Mouse (Mus musculus) heart, postnatal 10 days (tissue): ENCODE results near the gene Sema5a. TPM values are rescaled to one million over a fixed set of nuclear protein-coding genes. Genes with fewer than 3 reads are reported as not detected.
A peak's percentile ranks its signal among the peaks of the same experiment; 100 is the strongest.
"Not testable (repeated sequence)": the region's sequence is repeated elsewhere in the genome, so short reads cannot be mapped to it uniquely, and the experiment has no call there.

Experiments used
- DNase-seq, 2 experiments: peaks; one replicate each; pipeline ENCODE4 v3.0.0; 2021
- intact Hi-C: fragments of 180-260 bp; cut with DNase I; formaldehyde crosslinking; loops from one replicate; pipeline ENCODE4 v1.15.1; 2025
- total RNA-seq, 2 experiments: library from RNA; stranded (reverse); gene quantifications; 2 replicates each; pipeline ENCODE4 v1.2.3; 2021

Gene Sema5a
- total RNA-seq: 10 to 100 TPM; 22.4 to 25.0 TPM

DNA sequence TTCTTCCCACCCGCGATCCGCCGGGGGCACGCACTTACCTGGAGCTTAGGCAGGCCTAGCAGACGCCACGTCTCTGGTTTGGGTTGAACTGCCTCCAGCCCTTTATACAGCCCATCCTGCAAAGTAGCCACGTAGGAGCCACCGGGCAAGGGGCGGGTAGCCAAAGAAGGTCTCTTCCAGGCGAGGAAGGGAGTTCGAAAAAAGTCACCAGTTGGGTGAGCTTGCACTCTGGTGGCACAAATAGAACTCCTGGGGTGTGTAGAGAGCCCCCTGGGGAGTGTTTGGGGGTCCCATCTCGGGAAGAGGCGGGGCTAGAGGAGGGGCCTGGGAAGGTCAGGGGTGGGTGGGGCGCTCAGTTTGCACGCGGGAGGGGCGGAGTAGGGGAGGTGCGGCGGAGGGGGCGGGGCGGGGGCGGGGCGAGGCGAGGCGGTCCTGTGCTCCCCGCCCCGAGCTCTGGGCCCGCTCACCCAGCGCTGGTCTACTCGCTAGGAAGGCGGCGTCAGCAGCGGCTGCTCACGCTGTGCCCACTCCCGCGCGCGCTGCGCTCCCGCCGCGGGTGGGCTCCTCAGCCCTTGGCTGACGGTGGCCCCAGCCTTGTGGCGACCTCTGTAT, at the start of gene Sema5a:
TSS of gene Sema5a (plus strand) at position 467 of the 612 bp plus-strand sequence.
- intact Hi-C loops: loop anchor here (5.0 kb wide), 3 partner anchors 232 to 642 kb away; partner anchors contain the start of genes Cct5 and Fam173b
- DNase-seq: peak; percentile 79 to 81

DNA sequence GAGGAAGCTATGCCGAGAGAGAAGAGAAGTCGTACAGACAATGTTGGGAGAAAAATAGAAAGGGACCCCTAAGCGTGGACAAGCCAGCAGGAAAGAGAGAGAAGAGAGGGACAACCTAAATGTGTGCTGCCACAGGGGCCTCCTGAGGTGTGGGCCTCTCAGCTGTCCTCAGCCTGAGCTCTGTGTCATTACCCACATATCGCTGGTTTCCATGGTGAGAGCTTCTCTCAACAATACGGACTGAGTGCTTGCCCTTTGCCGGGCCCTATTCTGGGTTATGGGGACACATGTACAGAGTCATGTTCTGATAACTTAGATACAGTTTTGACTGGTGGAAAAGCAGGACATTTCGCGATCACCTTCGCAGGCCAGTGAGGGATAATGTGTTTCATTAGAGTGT, 46.5 kb upstream of the Sema5a start:
- DNase-seq: no peak
- intact Hi-C loops: no loop called here

DNA sequence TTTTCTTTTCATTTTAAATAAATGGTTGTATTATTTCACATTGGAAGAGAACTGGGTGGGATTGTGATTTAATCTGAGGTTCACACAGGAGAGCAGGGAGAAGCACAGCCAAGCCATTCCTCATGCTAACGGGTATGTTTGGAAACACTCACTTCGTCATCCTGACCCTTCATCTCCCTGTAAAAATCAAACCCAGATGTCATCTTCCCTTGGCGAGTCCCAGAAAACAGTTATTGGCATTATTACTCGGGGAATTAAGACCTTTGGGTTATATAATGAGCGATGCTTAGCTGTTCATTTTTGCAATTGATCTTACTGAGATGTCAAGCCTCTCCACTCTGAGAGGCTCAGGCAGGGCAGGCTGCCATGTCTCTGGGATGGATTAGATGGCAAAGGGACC, 46.0 kb upstream of the Sema5a start:
- DNase-seq: no peak
- intact Hi-C loops: no loop called here

DNA sequence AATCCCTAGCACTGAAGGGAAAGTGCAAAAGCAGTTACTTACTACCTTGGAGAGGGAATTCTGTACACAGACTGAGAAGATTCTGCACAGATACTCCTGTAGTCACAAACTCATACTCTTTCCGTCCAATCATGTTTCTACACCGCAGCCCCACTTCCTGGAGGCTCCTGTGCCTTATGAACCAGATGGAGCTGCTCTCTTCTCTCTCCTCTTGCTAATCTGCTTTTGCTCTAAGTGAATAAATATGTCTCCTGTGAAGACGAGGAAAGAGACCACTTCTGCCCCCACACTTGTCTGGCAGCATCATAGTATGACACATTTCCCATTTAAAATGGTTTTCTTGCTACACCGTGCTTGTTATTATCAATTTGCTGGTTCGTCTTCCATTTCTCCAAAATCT, 41.4 kb upstream of the Sema5a start:
- intact Hi-C loops: no loop called here
- no peak for DNase-seq

DNA sequence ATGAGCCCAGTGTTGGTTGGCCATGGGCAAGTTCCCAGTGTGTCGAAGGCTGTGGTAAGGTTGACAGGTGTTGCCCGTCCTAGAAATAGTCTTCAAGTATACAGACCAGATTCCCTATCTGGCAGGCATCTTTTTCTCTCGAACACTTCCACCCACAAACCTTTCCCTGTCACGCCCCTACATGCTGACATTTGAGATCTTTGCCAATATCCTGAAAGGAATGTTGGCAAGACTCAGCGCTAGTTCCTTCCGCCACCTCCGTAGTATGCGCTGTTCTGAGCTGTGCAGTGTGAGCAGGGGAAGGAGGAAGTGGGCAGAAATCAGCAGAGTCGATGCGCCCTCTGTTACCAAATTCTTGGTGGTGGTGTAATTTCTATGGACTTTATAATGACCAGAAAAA, 39.7 kb upstream of the Sema5a start:
- intact Hi-C loops: no loop called here
- no peak for DNase-seq

DNA sequence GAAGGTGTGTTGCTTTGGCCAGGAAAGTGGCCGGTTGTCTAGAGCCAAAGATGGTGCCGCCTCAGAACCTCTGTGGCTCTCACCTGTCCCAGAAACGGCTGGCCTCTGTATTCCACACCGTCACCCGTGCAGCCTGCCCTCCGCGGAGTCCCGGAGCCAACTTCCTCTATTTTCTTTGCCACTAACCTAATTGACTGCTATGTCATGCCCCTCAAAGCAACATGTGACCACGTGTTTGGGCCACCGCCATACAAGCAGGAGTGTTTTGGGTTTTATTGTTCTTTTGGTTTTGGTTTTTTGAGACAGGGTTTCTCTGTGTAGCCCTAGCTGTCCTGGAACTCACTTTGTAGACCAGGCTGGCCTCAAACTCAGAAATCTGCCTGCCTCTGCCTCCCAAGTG, 29.9 kb upstream of the Sema5a start:
- DNase-seq, intact Hi-C loops: not testable (repeated sequence)

DNA sequence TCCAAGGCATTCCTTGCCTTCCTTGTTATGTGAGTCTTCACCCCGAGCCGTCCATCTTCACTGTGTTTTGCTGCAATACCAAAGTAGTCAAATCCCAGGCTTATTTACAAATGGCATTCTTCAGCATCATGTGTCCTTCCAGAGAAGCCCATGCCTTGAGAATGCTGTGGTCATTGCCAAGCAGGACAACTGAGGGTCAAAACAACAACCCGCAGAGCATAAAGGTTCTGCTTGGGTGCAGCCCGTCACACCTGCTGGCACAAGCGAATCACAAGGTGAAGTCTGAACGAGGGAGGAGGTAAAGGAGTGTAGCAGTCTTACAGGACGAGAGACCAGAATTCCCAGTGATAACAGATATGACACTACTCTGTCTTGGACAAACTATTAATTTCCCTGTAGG, 21.6 kb upstream of the Sema5a start:
- intact Hi-C loops: no loop called here
- no peak for DNase-seq

DNA sequence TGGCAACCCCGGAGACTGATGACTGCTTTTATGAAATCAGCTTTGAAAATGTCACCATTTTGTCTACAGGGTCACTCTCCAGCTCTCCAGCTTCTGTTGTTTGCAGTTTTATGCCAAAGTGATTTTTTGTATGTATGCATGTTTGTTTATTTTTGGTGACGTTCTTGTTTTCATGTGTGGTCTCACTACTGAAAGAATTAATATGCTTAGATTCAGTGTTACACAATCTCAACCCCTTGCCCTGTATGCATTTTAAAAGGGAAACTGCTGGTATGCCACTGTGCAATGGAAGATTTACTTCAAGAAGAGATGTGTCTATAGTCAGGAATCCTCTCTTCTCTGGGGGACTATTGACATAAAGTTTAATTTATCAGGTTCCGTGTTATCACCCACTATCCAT, 19.2 kb upstream of the Sema5a start:
- no peak for DNase-seq
- intact Hi-C loops: no loop called here

DNA sequence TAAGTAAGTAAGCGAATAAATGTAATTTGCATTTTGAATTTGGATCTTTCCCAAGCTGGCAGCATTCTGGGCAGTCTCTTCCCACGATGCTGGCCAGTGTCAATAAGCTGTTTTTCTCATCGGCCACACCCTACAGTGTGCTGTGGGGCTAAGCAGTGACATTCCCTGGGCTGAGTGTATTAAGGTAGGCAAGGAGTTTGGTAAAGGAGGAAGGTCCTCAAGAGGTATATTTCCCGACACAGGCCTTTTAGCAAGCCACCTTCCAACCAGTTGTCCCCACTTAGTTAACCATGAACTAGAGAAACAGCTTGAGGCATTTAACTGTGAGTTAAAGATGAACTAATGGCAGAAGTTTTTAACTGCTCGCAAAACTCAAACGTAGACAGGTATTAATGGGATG, 18.2 kb upstream of the Sema5a start:
- DNase-seq: no peak
- intact Hi-C loops: no loop called here

DNA sequence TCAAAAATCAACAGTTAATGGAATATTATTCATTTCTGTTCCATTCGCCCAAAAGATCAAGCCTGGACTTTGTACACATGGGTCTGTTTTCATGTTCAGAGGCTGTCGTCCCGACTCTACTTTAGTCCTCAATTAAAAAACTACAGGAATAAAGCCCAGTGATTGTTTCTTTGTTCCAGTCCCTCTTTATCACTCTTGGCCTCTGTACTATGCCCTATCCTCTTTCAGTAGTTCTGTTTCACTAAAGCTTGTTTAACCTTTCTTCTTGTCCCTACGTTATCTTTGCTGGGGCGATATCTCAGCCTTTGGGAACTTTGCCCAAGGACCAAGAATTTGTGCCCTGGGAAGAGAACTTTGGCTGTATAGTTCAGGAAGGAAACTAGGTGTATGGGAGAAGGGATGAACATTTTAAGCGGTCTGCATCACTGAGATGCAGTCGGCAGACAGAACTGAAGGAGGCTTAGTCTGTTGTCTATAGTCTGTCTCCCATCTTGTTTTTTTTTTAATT, 17.7 kb upstream of the Sema5a start:
- intact Hi-C loops: no loop called here

DNA sequence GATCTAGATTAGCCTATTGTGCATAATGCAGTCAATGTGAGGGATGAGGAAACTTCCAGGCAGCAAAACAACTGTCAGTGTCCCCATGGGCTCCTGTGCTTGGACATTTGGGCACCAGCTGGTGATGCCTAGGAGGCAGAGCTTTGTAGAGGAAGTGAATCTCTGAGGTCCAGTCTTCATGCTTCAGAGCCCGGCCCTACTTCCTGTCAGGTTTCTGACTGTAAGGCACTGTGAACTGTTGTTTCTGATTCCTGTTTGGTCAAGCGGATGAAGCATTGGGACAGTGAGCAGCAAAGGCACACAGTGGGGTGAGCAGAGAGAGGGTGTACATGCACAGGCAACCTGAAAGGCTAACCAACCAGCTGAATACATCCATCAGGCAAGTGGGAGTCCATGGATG, 14.5 kb upstream of the Sema5a start:
- no peak for DNase-seq
- intact Hi-C loops: no loop called here

More for the DNA sequence above, 17.7 kb upstream of the Sema5a start:
- no peak for DNase-seq

DNA sequence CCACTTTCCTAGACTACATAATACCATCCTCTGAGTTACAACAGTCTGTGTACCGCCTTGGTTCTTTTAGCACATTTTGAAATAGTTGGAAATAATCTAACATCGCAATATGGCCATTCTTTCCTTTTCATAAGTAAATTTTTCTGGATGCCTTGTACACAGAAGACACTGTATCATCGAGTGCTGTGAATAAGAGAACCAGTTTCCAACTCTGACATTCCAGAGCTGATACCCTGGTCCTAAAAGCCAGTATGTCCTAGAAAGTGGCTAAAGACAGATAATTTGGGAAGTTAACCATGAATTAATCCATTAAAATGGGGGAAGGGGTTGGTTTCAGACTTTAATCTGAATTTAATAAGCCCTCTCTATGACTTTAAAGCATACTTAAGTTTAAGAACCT, 12.4 kb upstream of the Sema5a start:
- no peak for DNase-seq
- intact Hi-C loops: no loop called here

DNA sequence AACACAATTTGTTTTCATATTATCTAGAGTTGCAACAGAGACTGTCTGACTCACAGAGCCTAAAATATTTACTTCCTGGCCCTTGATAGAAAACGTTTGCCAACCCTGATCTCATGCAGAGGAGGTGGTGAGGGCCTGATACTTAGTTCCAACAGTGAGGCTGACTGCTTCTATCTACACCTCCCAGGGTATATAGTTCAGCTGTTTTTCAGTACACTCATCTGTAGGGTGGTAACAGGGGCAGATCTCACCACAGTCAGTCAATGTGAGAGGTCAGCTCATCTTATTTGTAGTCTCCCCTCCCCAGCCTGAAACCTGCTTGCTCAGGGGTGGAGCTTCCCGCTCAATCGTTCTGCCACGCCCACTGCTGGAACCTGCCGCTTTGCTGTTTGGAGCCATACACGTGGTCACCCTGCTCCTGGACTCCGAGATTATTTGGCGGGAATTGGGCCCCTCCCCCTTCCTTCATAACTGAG, 11.9 kb upstream of the Sema5a start:
- DNase-seq: peak; percentile 82 to 84
- intact Hi-C loops: not testable (repeated sequence)

DNA sequence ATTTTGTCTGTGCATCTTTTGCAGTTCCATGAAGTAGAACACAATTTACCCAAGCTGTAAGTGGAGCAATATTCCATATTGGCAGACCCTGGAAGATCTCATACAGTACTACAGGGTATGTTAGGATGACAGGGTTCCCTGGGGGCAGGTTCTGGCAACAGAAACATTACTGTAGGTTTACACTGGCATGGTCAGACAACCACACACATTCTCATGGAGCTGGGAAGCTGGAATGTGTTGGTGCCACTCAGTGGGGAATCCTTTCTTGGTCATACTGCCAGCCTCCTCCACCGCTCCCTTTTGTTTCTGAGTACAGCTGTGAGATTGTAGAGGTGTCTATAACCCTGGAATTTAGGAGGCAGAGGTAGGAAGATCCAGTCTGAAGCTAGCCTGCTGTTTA, 11.2 kb upstream of the Sema5a start:
- intact Hi-C loops: no loop called here
- no peak for DNase-seq

DNA sequence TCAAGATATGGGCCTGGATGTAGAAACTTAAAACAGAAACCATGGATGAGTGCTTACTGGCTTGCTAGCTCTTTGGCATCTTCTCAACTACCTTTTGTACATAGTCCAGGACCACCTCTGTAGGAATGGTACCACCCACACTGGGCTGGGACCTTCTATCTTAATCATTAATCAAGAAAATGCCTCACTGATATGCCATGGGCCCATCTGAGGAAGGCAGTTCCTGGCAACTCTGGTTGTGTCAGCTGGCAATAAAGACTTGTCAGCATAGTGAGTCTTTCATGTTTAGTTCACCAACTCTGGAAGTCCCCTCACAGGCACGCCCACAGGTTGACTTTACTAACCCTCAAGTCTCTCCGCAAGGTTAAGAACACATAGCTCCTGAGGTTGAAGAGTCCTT, 5.5 kb upstream of the Sema5a start:
- intact Hi-C loops: no loop called here

DNA sequence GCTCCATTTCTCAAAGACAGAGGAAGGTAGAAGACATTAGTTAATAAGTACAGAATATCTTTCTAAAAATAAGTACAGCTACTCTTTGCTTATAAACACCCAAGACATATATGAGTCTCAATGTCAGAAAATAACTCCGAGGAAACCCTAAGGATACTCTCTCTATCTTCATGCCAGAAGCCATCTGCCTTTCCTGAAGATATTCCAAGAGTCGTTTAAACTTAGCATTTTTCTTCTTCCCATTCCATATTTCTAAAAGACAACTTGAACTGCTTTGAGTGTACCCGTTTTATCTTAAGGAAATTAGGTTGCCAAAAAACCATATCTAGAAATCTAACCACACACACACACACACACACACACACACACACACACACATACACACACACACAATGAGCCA, 4.5 kb upstream of the Sema5a start:
- intact Hi-C loops: loop anchor here (5.0 kb wide), 3 partner anchors 228 to 638 kb away; partner anchors contain the start of genes Cct5 and Fam173b
- no peak for DNase-seq

More for the DNA sequence above, 5.5 kb upstream of the Sema5a start:
- DNase-seq: no peak

DNA sequence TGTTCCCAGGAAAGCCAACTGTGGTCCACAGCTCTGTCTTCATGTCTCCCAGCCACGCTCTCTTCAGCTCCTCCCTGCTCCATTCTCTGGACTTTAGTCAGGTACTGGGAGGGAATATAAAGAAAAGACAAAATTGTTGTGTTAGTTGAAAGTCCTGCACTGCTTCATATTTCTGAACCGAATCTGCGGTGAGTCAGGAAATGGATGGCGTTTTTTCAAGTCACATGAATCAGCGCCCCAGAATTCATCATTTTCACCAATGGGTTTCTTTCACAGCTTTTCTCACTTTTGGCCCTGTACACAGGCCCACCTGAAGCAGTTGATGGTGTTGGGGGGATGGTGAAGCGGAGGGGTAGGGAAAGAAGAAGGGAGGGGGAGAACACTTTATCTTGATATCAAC, 2.9 kb upstream of the Sema5a start:
- no peak for DNase-seq
- intact Hi-C loops: loop anchor here (5.0 kb wide), 3 partner anchors 229 to 639 kb away; partner anchors contain the start of genes Cct5 and Fam173b

DNA sequence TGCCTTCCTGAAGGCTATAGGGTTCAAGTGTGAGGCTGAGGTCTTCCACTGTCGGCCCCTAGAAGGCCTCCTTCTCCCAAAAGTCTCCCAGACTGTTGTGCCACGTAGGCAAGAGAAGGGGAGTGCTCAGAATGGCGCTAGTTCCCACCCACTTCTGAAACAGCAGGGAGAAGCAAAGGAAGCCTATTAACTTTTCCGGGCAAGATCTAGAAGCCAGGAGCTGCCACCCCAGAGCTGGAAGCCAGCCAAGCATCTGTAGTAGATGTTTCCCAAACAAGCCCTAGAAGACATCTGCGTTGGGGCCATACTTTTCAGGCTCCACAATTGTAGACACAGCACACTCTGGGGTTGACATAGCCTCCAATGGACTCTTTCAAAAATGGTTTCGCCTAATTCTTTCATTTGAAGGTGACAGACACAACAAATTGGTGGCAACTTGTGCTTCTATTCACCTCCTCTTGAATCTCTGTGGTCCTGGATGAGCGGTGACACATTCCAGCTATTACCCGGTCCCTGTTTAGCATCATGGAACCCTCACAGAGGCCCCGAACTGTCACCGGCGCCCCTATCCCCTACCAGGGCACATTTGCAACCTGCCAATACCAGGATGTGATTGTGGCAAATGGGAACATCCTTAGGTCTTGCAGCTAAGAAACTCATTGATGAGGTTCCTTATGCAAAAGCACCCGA, 1.4 kb upstream of the Sema5a start:
- intact Hi-C loops: loop anchor here (5.0 kb wide), 3 partner anchors 231 to 641 kb away; partner anchors contain the start of genes Cct5 and Fam173b
- peak; percentile 60 to 67 for DNase-seq

DNA sequence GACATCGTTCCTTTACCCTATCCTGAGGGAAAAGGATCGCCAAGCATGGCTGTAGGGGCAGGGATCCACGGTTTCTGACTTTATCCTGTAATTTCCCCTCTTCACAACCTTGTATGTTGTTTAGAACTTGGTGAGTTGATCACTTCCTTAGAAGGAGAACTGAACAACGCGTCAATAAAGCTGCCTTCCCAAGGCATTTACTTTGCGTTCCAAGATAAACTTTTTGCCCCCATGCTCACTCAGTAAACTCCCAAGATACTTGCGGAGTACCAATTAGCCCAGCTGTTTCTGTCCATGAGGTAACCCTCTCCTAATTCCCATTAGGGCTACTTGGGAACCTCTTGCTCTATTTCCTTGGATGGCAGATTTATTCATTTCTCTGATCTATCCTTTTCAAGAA, 786 bp upstream of the Sema5a start:
- peak in 1 of 2 experiments; percentile 6 for DNase-seq
- intact Hi-C loops: loop anchor here (5.0 kb wide), 3 partner anchors 232 to 642 kb away; partner anchors contain the start of genes Cct5 and Fam173b

DNA sequence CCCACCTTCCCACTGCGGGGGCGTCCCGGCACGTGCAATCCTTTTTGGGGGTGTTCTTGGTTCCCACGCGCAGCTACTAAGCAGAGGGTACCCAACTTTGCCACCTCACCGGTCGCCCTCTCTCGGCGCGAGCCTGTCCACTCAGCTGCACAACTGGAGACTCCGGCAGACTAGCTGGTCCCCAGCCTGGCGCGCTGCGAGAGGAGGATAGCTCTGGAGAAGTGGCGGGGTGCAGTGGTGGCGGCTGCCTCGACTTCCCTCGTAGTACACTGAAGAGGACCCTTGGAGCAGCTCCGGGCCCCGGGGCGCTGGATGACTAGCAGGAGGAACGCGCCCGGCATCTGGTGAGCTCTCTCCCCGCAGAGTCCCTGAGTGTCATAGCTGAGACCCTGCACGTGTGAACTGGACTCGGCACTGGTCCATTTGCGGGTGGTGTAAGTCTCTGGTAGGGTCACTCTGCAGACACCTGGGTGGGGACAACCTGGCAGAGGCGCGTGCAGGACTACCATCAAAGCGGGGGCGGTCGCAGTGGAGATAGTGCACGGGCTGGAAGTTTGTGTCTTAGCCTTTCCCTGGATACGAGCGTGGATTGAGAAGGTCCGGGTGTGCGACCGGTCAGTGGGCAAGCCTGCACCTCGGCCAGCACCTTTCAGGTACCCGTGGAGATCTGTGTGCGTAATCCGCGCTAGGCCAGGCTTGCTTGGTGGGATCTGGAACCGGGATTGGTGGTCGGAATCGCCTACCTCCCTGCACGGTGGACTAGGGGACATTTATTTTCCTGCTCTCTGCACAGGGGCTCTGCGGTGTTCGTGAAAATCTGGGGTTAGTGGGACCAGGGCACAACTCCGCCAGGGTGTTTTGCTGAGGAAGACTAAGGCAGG, 586 bp downstream of the Sema5a start:
- intact Hi-C loops: loop anchor here (5.0 kb wide), 3 partner anchors 233 to 643 kb away; partner anchors contain the start of genes Cct5 and Fam173b
- peak; percentile 52 to 53 for DNase-seq
